Mouse (Mus musculus): ENCODE measurements around the gene Nf2.
"Not testable (repeated sequence)": the region's sequence is repeated elsewhere in the genome, so short reads cannot be mapped to it uniquely, and the experiment has no call there.

The Nf2 gene

GRCm38 (mm10) chr11:4836755-4837154 is 12.6 kb downstream of the Nf2 start:
- DNase-seq = peak; percentile 24

GRCm38 (mm10) chr11:4835436-4835835 is 13.9 kb downstream of the Nf2 start:
- no peak for DNase-seq

GRCm38 (mm10) chr11:4833295-4833939 is 15.9 kb downstream of the Nf2 start:
- no peak for DNase-seq

- DNase-seq = no peak
These were observed 18.3 kb downstream of the Nf2 start for GRCm38 (mm10) chr11:4831066-4831465.

GRCm38 (mm10) chr11:4827916-4828315 is 21.4 kb downstream of the Nf2 start:
- no peak for DNase-seq

GRCm38 (mm10) chr11:4827340-4827739 is 22.0 kb downstream of the Nf2 start:
- DNase-seq = no peak

- DNase-seq = peak; percentile 13
These were observed 23.1 kb downstream of the Nf2 start for GRCm38 (mm10) chr11:4826152-4826778.

- DNase-seq = no peak
These were observed 25.6 kb downstream of the Nf2 start for GRCm38 (mm10) chr11:4823655-4824312.

- DNase-seq = not testable (repeated sequence)
These were observed 26.9 kb downstream of the Nf2 start for GRCm38 (mm10) chr11:4822446-4822842.

GRCm38 (mm10) chr11:4821492-4822445 is 27.6 kb downstream of the Nf2 start:
- DNase-seq = peak; percentile 19

- peak; percentile 17 for DNase-seq
These were observed 34.6 kb downstream of the Nf2 start for GRCm38 (mm10) chr11:4814507-4815450.

GRCm38 (mm10) chr11:4808311-4808710 is 41.0 kb downstream of the Nf2 start:
- no peak for DNase-seq

GRCm38 (mm10) chr11:4806031-4806715 is 43.2 kb downstream of the Nf2 start:
- no peak for DNase-seq

GRCm38 (mm10) chr11:4804921-4805562 is 44.3 kb downstream of the Nf2 start:
- no peak for DNase-seq

GRCm38 (mm10) chr11:4803951-4804350 is 45.4 kb downstream of the Nf2 start:
- no peak for DNase-seq

- DNase-seq = no peak
These were observed 45.9 kb downstream of the Nf2 start for GRCm38 (mm10) chr11:4803426-4803825.

- peak; percentile 72 for DNase-seq
These were observed 46.3 kb downstream of the Nf2 start for GRCm38 (mm10) chr11:4803008-4803407.

- DNase-seq = not testable (repeated sequence)
These were observed 46.9 kb downstream of the Nf2 start for GRCm38 (mm10) chr11:4802401-4802800.

- DNase-seq = no peak
These were observed 48.7 kb downstream of the Nf2 start for GRCm38 (mm10) chr11:4800654-4801053.

GRCm38 (mm10) chr11:4793006-4793405 is 56.3 kb downstream of the Nf2 start:
- DNase-seq = no peak

- no peak for DNase-seq
These were observed 57.8 kb downstream of the Nf2 start for GRCm38 (mm10) chr11:4791549-4791948.

All from right cerebral cortex, adult 18-20 months (tissue).